Mouse (Mus musculus): ENCODE measurements around the gene Tnp1.

The Tnp1 gene

DNA sequence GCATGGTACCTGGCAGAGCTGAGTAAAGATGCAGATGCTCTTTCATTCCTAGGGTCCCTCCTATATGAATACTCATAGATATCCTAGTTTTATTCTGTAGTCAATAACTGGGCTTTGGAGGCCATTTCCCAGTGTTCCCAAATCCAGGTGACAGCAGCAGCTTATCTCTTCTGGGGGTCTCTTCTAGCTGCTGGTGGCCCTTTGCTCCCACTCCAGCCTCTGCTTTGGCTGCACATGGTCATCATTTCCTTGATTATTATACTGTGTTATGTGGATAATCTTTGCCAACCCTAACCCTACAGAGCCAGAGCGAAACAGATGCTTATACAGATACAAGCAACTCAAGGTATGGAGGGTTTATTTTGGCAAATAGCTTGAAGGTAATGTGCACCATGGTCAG lies 8.9 kb downstream of the Tnp1 start:
- DNase-seq (ENCODE audit: low spot score in 2 of 2) = no peak

DNA sequence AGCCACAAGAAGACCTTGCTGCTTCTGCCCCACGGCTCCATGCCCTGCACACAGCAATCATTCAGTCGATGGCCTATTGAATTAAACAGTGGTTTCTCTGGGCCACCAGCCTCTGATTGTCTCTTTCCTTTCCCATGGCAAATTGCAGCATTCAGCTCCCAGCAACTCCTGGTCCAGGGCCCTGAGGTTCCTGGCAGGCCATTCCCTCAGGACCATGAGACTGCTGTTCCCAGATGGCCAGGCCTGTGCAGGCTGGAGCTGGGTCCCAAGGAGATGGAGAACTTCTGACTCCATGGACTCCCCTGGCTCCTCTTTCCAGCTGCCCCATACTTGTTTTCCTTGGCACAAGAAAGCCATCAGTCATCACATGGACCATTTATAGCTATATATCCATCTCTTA lies 10.8 kb downstream of the Tnp1 start:
- DNase-seq (ENCODE audit: low spot score in 2 of 2) = no peak

DNA sequence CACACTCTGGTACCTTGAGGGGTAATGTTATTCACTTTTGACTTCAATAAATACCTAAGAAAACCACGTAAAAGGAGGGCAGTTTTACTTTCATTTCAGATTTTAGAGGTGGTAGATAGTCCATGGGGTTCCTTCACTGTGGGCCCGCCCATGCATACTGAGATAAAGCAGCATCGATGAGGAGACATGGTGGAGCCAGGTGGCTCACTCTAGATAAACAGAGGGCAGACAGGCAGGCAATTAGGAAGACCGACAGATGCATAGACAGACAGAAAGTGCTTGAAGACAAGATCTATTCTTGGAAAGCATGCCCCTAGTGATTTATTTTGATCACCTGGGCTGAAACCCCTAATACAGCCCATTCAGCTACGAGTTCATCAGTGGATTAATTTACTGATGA lies 13.1 kb downstream of the Tnp1 start:
- DNase-seq (ENCODE audit: low spot score in 2 of 2) = no peak

DNA sequence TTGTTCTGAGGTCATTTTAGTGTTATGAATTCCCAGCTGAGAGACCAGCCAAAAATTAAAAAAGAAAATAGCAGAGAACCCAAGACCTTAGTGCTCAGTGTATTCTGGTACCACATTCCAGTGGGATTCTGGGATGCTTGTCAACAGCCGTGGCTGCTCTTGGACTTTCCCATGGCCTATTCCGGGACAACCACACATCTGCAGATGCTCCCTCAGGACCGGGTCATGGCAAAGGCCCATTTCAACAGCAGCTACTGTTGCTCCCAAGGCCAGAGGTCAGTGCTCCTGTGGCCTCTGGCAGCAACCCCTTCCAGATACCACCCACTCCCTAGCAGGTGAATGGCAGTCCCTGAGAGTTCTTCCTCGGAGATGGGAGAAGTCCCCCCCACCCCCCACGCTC lies 13.7 kb downstream of the Tnp1 start:
- DNase-seq (ENCODE audit: low spot score in 2 of 2) = no peak

DNA sequence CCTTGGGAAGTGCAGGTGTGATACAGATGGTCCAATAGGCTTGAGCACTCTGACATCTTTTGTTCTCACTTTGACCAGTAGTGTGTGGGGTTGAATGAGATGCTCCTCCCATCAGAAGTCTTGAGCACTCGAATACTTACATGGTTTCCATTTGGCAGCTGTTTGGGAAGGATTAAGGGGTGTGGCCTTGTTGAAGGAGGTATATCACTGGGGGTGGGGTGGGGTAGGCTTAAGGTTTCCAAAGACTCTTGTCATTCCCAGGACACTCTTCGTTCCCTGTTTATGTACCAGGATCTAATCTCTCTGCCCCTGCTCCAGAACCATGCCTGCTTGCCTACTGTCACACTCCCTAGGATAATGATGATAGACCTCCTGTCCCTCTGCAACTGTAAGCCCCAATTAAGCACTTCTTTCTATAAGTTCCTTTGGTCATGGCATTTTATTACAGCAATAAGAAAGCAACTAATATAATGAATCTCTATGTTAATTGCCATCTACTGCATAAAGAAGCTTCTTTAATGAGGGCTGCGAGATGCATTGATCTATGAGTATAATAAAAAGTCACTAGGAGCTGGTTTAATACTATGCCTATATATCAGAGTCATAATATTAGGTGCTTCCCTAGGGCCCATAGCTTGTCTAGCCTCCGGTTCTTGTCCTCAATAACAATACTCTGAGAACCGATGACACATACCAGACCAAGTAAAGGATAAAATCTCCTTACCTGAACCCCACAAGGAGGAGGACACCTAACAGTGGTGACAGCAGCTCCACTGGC lies 20.8 kb downstream of the Tnp1 start:
- no peak for DNase-seq (ENCODE audit: low spot score in 2 of 2)

DNA sequence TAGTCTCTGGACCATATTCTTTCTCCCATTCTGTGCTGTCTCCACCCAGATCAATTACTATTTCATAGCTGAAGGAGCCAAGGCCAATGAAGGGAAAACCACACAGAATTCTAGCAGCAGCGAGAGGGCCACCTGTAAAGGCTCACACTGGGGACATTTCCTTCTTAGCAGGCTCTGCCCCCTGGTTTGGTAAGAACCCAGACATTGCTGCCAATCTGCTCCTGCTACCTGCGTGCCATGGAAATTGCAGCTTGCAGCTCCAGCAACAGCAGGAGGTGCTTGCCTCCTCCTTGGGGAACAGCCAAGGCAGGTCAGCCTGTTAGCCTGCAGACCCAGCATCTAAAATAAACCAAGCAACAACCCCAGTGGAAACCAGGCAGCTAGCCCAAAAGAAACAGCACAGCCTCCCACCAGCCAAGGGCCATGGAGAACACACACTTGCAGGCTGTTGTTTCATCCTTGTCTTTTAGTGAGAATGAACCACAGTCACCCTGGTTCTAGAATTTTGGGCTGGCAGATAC lies 22.7 kb downstream of the Tnp1 start:
- no peak for DNase-seq (ENCODE audit: low spot score in 2 of 2)

DNA sequence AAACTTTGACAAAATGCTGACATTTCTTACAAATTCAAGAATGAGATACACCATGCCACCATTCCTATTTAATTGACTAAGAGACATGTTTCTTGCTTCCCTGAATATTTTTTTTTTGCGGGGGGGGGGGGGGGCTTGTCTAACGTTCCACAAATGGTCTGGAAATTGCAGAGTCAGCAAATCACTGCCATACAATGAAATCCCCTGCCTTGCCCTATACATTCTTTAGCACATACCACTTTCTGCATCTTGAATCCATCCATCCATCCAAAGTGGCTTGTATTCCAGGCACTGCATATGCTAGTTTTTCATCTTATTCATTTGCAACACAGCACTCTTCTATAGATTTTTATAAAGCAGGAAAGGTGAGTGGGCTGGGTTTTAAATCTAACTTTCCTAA lies 23.5 kb downstream of the Tnp1 start:
- no peak for DNase-seq (ENCODE audit: low spot score in 2 of 2)

DNA sequence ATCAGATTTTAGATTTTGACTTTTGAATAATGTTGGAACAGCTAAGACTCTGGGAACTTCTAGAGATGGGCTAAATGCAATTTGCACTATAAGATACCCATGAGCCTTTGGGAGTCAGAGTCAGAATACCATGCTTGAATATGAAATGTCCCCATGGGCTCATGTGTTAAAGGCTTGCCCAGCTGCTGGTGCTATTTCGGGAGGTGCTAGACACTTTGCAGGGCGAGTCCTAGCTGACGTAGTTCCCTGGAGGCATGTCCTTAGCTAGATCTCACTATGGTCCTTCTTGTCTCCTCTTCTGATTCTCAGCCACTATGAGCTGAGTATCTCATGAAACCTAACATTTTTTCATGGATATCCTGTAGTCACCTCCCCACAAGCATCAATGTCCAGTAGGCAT lies 26.8 kb downstream of the Tnp1 start:
- DNase-seq (ENCODE audit: low spot score in 2 of 2) = no peak

DNA sequence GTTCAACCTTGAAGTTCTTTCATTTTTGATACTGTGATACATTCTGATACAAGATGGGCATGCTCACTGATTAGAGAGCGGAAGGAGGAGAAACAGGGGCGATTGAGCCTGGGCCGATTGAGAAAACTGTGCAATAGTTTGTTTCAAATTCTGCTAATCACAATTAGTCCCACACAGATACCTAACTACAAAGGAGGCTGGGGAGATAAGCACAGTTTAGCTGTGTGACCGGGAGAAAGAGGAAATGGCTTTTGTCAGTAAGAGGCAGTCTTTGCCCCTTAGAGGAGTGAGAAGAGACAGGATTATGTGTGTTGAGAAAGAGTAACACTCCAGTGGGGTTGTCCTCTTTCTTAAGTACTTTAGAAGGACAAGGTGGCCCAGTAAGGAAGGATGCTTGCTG lies 29.0 kb downstream of the Tnp1 start:
- no peak for DNase-seq (ENCODE audit: low spot score in 2 of 2)

DNA sequence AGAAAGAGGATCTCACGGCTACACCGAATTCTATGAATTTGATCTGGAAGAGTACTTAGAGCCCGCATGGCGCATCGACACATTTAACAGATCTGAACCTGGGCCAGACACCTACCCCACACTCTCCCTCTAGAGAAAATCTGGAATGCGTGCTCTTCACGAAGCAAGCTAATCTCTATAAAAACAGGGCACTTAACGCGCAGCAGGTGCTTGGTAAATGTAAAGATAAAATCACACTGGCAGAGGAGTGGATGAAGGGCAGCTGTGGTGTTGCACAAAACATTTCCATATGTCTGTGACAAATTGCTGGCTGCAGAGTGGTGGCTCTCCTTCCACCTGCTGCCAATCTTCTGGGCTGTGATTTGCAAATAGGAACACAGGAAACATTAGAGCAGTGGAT lies 36.8 kb downstream of the Tnp1 start:
- DNase-seq (ENCODE audit: low spot score in 2 of 2) = no peak

DNA sequence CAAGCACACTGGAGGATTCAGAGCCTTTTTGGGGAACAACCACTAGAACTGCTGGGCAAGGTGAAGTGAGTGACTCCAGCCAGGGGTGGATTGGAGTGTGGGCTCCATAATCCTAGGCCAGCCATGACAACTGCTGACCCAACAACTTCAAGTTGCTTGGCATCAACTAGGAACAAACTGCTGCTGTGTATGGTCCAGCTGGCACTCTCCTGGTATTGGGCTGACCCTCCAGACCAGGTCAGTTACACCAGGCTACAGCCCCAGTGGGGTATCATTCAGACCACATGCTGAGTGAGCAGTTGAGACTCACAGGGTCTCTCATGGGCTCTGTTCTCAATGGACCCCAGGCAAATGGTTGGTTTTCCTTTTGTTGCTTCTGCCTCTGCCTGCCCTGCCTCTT lies 41.5 kb downstream of the Tnp1 start:
- DNase-seq (ENCODE audit: low spot score in 2 of 2) = no peak

DNA sequence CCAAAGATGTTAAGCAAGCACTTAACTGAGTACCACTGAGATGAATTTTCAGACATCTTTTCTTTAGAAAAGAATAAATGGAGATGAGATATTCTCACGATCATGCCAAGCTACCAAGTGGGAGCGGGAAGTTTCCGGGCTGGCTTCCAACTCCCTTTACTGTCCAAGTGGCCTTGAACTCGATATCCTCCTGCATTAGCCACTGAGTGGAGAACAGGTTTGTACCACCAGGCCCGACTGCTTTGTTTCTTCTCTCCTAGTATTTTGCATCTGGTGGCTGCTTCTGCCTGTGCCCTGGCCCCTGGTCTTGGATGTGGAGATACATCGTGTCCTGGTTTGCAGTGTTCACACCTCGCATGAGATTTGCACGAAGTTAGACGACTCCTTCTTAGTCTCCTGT lies 45.2 kb downstream of the Tnp1 start:
- no peak for DNase-seq (ENCODE audit: low spot score in 2 of 2)

DNA sequence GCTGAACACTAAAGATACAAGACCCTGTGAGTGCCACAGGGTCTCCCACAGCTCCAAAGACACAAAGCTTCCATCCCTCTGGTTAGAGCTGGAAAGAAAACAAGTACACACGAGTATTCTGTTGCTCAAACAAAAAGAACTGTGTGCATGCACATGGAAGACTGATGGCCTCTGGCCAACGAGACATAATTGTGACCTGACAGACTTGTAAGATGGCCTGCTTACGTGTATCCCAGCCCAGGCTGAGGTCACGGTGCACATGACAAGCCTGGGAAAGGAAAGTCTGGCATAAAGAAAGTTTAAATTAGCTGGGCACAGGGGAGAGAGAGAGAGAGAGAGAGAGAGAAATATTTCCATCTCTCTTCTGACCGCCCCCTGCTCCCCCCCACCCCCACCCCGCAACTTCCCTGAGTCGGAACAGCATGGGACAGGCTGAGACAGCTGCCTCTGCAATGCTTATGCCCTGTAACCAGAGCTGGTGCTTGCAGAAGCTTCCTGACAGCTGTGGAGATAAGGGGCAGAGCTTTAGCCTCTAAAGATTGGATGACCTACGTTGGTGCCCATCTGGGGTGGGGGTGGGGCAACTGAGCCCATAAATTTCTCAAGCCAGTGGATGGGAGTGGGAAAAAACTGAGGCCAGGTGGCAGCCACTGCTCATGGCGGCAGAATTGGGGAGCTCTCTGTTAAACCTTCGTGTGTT lies 46.4 kb downstream of the Tnp1 start:
- DNase-seq (ENCODE audit: low spot score in 2 of 2) = no peak

DNA sequence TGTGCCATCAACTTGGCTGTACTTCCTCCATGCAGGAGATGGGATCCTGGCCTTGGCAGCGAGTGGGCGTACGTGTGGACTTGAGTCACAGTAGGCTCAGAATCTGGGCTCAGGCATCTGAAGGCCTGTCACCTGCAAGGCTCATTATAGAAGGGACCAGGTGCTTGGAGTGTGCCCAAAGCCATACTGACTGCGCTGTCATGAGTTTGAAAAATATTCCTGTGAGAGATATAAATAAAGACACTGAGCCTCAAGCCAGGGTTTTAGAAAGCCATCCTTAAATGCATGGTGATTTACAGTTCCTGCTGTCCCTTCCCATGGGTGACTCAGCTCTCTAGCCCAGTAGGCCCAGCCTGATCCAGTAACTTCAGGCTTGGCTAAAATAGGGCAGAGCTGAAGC lies 49.3 kb downstream of the Tnp1 start:
- no peak for DNase-seq (ENCODE audit: low spot score in 2 of 2)
